Mouse (Mus musculus): Measurements from ENCODE around the gene Anapc4.
A peak's percentile ranks its signal among the peaks of the same experiment; 100 is the strongest.

The Anapc4 gene

GRCm38 (mm10) chr5:52868918-52869703 is 35.3 kb downstream of the Anapc4 start:
- DNase-seq (ENCODE audit: extremely low spot score): no peak

- no peak for DNase-seq (ENCODE audit: extremely low spot score)
Measured at GRCm38 (mm10) chr5:52871461-52871860, 37.6 kb downstream of the Anapc4 start.

- no peak for DNase-seq (ENCODE audit: extremely low spot score)
Measured at GRCm38 (mm10) chr5:52871986-52872385, 38.2 kb downstream of the Anapc4 start.

- peak; percentile 80 for DNase-seq (ENCODE audit: extremely low spot score)
Measured at GRCm38 (mm10) chr5:52878847-52879246, 45.0 kb downstream of the Anapc4 start.

GRCm38 (mm10) chr5:52879926-52880325 is 46.1 kb downstream of the Anapc4 start:
- DNase-seq (ENCODE audit: extremely low spot score): no peak

GRCm38 (mm10) chr5:52882446-52882845 is 48.6 kb downstream of the Anapc4 start:
- no peak for DNase-seq (ENCODE audit: extremely low spot score)

- peak; percentile 32 for DNase-seq (ENCODE audit: extremely low spot score)
Measured at GRCm38 (mm10) chr5:52887085-52887484, 53.3 kb downstream of the Anapc4 start.

- no peak for DNase-seq (ENCODE audit: extremely low spot score)
Measured at GRCm38 (mm10) chr5:52889919-52890318, 56.1 kb downstream of the Anapc4 start.

GRCm38 (mm10) chr5:52891949-52892835 is 58.4 kb downstream of the Anapc4 start:
- no peak for DNase-seq (ENCODE audit: extremely low spot score)

GRCm38 (mm10) chr5:52893938-52894337 is 60.1 kb downstream of the Anapc4 start:
- no peak for DNase-seq (ENCODE audit: extremely low spot score)

- peak; percentile 43 for DNase-seq (ENCODE audit: extremely low spot score)
Measured at GRCm38 (mm10) chr5:52904246-52904645, 70.4 kb downstream of the Anapc4 start.

GRCm38 (mm10) chr5:52904671-52905070 is 70.9 kb downstream of the Anapc4 start:
- peak; percentile 53 for DNase-seq (ENCODE audit: extremely low spot score)

GRCm38 (mm10) chr5:52908246-52908645 is 74.4 kb downstream of the Anapc4 start:
- DNase-seq (ENCODE audit: extremely low spot score): no peak

GRCm38 (mm10) chr5:52910159-52910591 is 76.4 kb downstream of the Anapc4 start:
- peak; percentile 22 for DNase-seq (ENCODE audit: extremely low spot score)

- no peak for DNase-seq (ENCODE audit: extremely low spot score)
Measured at GRCm38 (mm10) chr5:52911286-52911870, 77.6 kb downstream of the Anapc4 start.

GRCm38 (mm10) chr5:52913711-52914110 is 79.9 kb downstream of the Anapc4 start:
- no peak for DNase-seq (ENCODE audit: extremely low spot score)

GRCm38 (mm10) chr5:52916186-52916585 is 82.4 kb downstream of the Anapc4 start:
- DNase-seq (ENCODE audit: extremely low spot score): no peak
